Mouse (Mus musculus) forebrain, embryonic 15.5 days (tissue): ENCODE data around the gene Vrk2. TPM values are rescaled to one million over a fixed set of nuclear protein-coding genes. Genes with fewer than 3 reads are reported as not detected.

ENCODE experiments used
- ATAC-seq: fragments of 200-750 bp; cut with Nextera tagmentation; replicated peaks from 2 replicates; pipeline ENCODE4 v1.8.0; 2017; ENCODE audit warnings: mild to moderate bottlenecking, moderate TSS enrichment, moderate library complexity
- H3K27ac ChIP-seq: fragments of 300-500 bp; sonication (generic); replicated peaks from 2 replicates; pipeline ENCODE4 v1.5.1; 2015; ENCODE audit warnings: mild to moderate bottlenecking, inconsistent platforms
- H3K27me3 ChIP-seq: fragments of 300-500 bp; sonication (generic); 2 replicates; pipeline ENCODE4 v1.6.1; 2015; ENCODE audit warnings: inconsistent platforms
- H3K36me3 ChIP-seq: fragments of 300-500 bp; sonication (generic); 2 replicates; pipeline ENCODE4 v1.6.1; 2015; ENCODE audit warnings: mild to moderate bottlenecking, inconsistent platforms
- H3K4me1 ChIP-seq: fragments of 300-500 bp; sonication (generic); 2 replicates; pipeline ENCODE4 v1.6.1; 2015; ENCODE audit warnings: inconsistent platforms
- H3K4me2 ChIP-seq: fragments of 300-500 bp; sonication (generic); replicated peaks from 2 replicates; pipeline ENCODE4 v1.6.1; 2015; ENCODE audit warnings: mild to moderate bottlenecking, inconsistent platforms
- H3K4me3 ChIP-seq: fragments of 300-500 bp; sonication (generic); 2 replicates; pipeline ENCODE4 v1.5.1; 2015; ENCODE audit warnings: mild to moderate bottlenecking, inconsistent platforms
- H3K9ac ChIP-seq: fragments of 300-500 bp; sonication (generic); replicated peaks from 2 replicates; pipeline ENCODE4 v1.6.1; 2015; ENCODE audit warnings: mild to moderate bottlenecking, inconsistent platforms
- H3K9me3 ChIP-seq: fragments of 300-500 bp; sonication (generic); 2 replicates; pipeline ENCODE4 v1.6.1; 2016; ENCODE audit warnings: inconsistent platforms
- WGBS: fragments of 180-500 bp; shearing (Covaris S2); methylation state at CpG from one replicate; pipeline ENCODE4 v1.1.7; 2015; ENCODE audit warnings: mixed read lengths; 5-methylcytosine and 5-hydroxymethylcytosine counted together
- polyA plus RNA-seq: library from polyadenylated mRNA; unstranded; fragments of >200 nt; fragmentation: Nextera tagmentation; extraction: Ambion mirVana; gene quantifications from 2 replicates; pipeline ENCODE4 v1.2.1, GENCODE M21; 2015

Vrk2 gene
- polyA plus RNA-seq: 7.9 and 8.0 TPM in 2 replicates

GRCm38 (mm10) chr11:26593061-26594059, at the start of gene Vrk2, which contains the start of gene Gm6899:
TSS of gene Vrk2 (minus strand) at chr11:26593999.
TSS of gene Gm6899 (plus strand) at chr11:26593241.
- Histone ChIP-seq H3K9ac (peak within 1 kb of the TSS; percentile 57), H3K4me1 (peaks cover 15% of the 10 kb centered on the region), H3K27me3 (no peaks in the 10 kb centered on the region), H3K27ac (peak within 1 kb of the TSS; percentile 27), H3K4me2 (peak within 1 kb of the TSS; percentile 68), H3K4me3 (peak within 1 kb of the TSS; percentile 54), H3K9me3 (no peaks in the 10 kb centered on the region), H3K36me3 (no peaks in the 10 kb centered on the region)
- 2% methylated on average over 59 of the region's 60 CpGs for WGBS
- peak; percentile 99 for ATAC-seq

- Histone ChIP-seq H3K4me3 (no peak overlapping the region), H3K9ac (no peak overlapping the region), H3K9me3 (peaks cover 7% of the 10 kb centered on the region; the same call in 1 of the 2 replicates), H3K36me3 (no peaks in the 10 kb centered on the region), H3K4me1 (no peaks in the 10 kb centered on the region), H3K4me2 (no peak overlapping the region), H3K27me3 (no peaks in the 10 kb centered on the region), H3K27ac (no peak overlapping the region)
- ATAC-seq: no peak
- WGBS: 94% methylated on average over 1 of the region's 1 CpGs
Observed at GRCm38 (mm10) chr11:26642141-26642540, 48.3 kb upstream of the Vrk2 start.

GRCm38 (mm10) chr11:26640314-26640785, 46.6 kb upstream of the Vrk2 start:
- Histone ChIP-seq H3K4me3 (no peak overlapping the region), H3K36me3 (no peaks in the 10 kb centered on the region), H3K9me3 (peaks cover 7% of the 10 kb centered on the region; the same call in 1 of the 2 replicates), H3K27ac (no peak overlapping the region), H3K9ac (no peak overlapping the region), H3K4me2 (no peak overlapping the region), H3K4me1 (no peaks in the 10 kb centered on the region), H3K27me3 (no peaks in the 10 kb centered on the region)
- ATAC-seq: no peak
- WGBS: 75% methylated on average over 8 of the region's 8 CpGs

GRCm38 (mm10) chr11:26636239-26636638, 42.4 kb upstream of the Vrk2 start:
- no peak for ATAC-seq
- Histone ChIP-seq H3K4me3 (no peak overlapping the region), H3K4me1 (no peaks in the 10 kb centered on the region), H3K9me3 (no peaks in the 10 kb centered on the region), H3K27me3 (no peaks in the 10 kb centered on the region), H3K4me2 (no peak overlapping the region), H3K36me3 (no peaks in the 10 kb centered on the region), H3K27ac (no peak overlapping the region), H3K9ac (no peak overlapping the region)
- WGBS: 84% methylated on average over 1 of the region's 1 CpGs

- WGBS: 83% methylated on average over 5 of the region's 5 CpGs
- Histone ChIP-seq H3K36me3 (no peaks in the 10 kb centered on the region), H3K9ac (no peak overlapping the region), H3K4me2 (no peak overlapping the region), H3K27ac (no peak overlapping the region), H3K4me3 (no peak overlapping the region), H3K27me3 (no peaks in the 10 kb centered on the region), H3K4me1 (no peaks in the 10 kb centered on the region), H3K9me3 (no peaks in the 10 kb centered on the region)
- ATAC-seq: no peak
Observed at GRCm38 (mm10) chr11:26622727-26623126, 28.9 kb upstream of the Vrk2 start.

- 89% methylated on average over 2 of the region's 2 CpGs for WGBS
- Histone ChIP-seq H3K4me3 (no peak overlapping the region), H3K27me3 (no peaks in the 10 kb centered on the region), H3K27ac (no peak overlapping the region), H3K36me3 (no peaks in the 10 kb centered on the region), H3K9me3 (no peaks in the 10 kb centered on the region), H3K9ac (no peak overlapping the region), H3K4me1 (no peaks in the 10 kb centered on the region), H3K4me2 (no peak overlapping the region)
- ATAC-seq: no peak
Observed at GRCm38 (mm10) chr11:26618475-26619223, 24.9 kb upstream of the Vrk2 start.

- peak; percentile 82 for ATAC-seq
- Histone ChIP-seq H3K27me3 (no peaks in the 10 kb centered on the region), H3K9me3 (no peaks in the 10 kb centered on the region), H3K36me3 (no peaks in the 10 kb centered on the region), H3K4me3 (no peak overlapping the region), H3K4me2 (no peak overlapping the region), H3K27ac (no peak overlapping the region), H3K9ac (no peak overlapping the region), H3K4me1 (no peaks in the 10 kb centered on the region; the same call in 1 of the 2 replicates)
- WGBS: 64% methylated on average over 10 of the region's 10 CpGs
Observed at GRCm38 (mm10) chr11:26608795-26609194, 15.0 kb upstream of the Vrk2 start.

GRCm38 (mm10) chr11:26604061-26604655, 10.4 kb upstream of the Vrk2 start:
- H3K27me3 ChIP-seq: no peaks in the 10 kb centered on the region
- no peak for ATAC-seq
- 88% methylated on average over 1 of the region's 1 CpGs for WGBS
- no peaks in the 10 kb centered on the region; the same call in 1 of the 2 replicates for H3K4me1 ChIP-seq
- no peaks in the 10 kb centered on the region for H3K36me3 ChIP-seq
- H3K9me3 ChIP-seq: no peaks in the 10 kb centered on the region
- no peak overlapping the region for H3K4me3 ChIP-seq
- H3K9ac ChIP-seq: no peak overlapping the region
- H3K4me2 ChIP-seq: no peak overlapping the region
- no peak overlapping the region for H3K27ac ChIP-seq

- H3K27me3 ChIP-seq: no peaks in the 10 kb centered on the region
- H3K27ac ChIP-seq: no peak overlapping the region
- H3K4me1 ChIP-seq: no peaks in the 10 kb centered on the region
- no peaks in the 10 kb centered on the region for H3K9me3 ChIP-seq
- no peaks in the 10 kb centered on the region for H3K36me3 ChIP-seq
- no peak overlapping the region for H3K4me2 ChIP-seq
- WGBS: 89% methylated on average over 2 of the region's 2 CpGs
- no peak overlapping the region for H3K4me3 ChIP-seq
- ATAC-seq: no peak
- no peak overlapping the region for H3K9ac ChIP-seq
Observed at GRCm38 (mm10) chr11:26601571-26602175, 7.9 kb upstream of the Vrk2 start.

- H3K36me3 ChIP-seq: no peaks in the 10 kb centered on the region
- ATAC-seq: no peak
- H3K9me3 ChIP-seq: no peaks in the 10 kb centered on the region
- no peak overlapping the region for H3K27ac ChIP-seq
- no peaks in the 10 kb centered on the region for H3K4me1 ChIP-seq
- H3K9ac ChIP-seq: no peak overlapping the region
- 83% methylated on average over 4 of the region's 4 CpGs for WGBS
- H3K27me3 ChIP-seq: no peaks in the 10 kb centered on the region
- H3K4me2 ChIP-seq: no peak overlapping the region
- H3K4me3 ChIP-seq: no peak overlapping the region
Observed at GRCm38 (mm10) chr11:26600692-26601091, 6.9 kb upstream of the Vrk2 start.

- no peak overlapping the region for H3K9ac ChIP-seq
- no peaks in the 10 kb centered on the region for H3K9me3 ChIP-seq
- H3K4me2 ChIP-seq: no peak overlapping the region
- no peak for ATAC-seq
- 0 out of 2 replicates have a peak, but pooled peaks cover under 1% of the 10 kb centered on the region for H3K4me1 ChIP-seq
- no peak overlapping the region for H3K4me3 ChIP-seq
- no peaks in the 10 kb centered on the region for H3K36me3 ChIP-seq
- H3K27me3 ChIP-seq: no peaks in the 10 kb centered on the region
- no peak overlapping the region for H3K27ac ChIP-seq
- 90% methylated on average over 1 of the region's 1 CpGs for WGBS
Observed at GRCm38 (mm10) chr11:26598876-26599275, 5.1 kb upstream of the Vrk2 start.
